In genomic region chr13:119364160-119364559, GRCm38 (mm10) we compare ENCODE assay signal across 14 mouse cellular contexts.
DNase-seq lines count a peak whose midpoint lies in the region; ATAC-seq and TF ChIP-seq lines count a peak whose summit lies in the region.
"Had no signal": no experiment of that assay in that cellular context is flagged by ENCODE, and none has a peak within 500 bp of the region (broad histone marks: within the 10 kb centered on the region; RNA-seq: fewer than 3 reads in every experiment).

No protein-coding gene starts in this region.

- 89% methylated on average over 5 of the region's 5 CpGs for WGBS in kidney, embryonic 15.5 days
- 92% methylated on average over 5 of the region's 5 CpGs for WGBS in midbrain, postnatal 0 days
- WGBS in midbrain, embryonic 16.5 days = 89% methylated on average over 5 of the region's 5 CpGs
- 88% methylated on average over 5 of the region's 5 CpGs for WGBS in stomach, postnatal 0 days

- no peaks in the 10 kb centered on the region for H3K4me1 ChIP-seq in kidney, embryonic 15.5 days
- H3K4me1 ChIP-seq in midbrain, postnatal 0 days (ENCODE audit: insufficient read depth, low read length) = no peaks in the 10 kb centered on the region
- no peaks in the 10 kb centered on the region for H3K4me1 ChIP-seq in midbrain, embryonic 16.5 days (ENCODE audit: control insufficient read depth, insufficient read depth, low read length)
- H3K4me1 ChIP-seq in stomach, postnatal 0 days (replicated peaks; ENCODE audit: control insufficient read depth, insufficient read depth) = no peaks in the 10 kb centered on the region
- H3K4me1 ChIP-seq: hindbrain, embryonic 10.5 days had no signal

- peak; percentile 13 for TF ChIP-seq CTCF in midbrain, postnatal 0 days (IDR thresholded peaks at IDR 0.05)
- peak; percentile 32; the same call in 1 of the 2 replicates for TF ChIP-seq CTCF in stomach, postnatal 0 days (IDR thresholded peaks at IDR 0.05; ENCODE audit: low read depth)

- peaks cover 65% of the 10 kb centered on the region for H3K36me3 ChIP-seq in kidney, embryonic 15.5 days
- H3K36me3 ChIP-seq in midbrain, postnatal 0 days (ENCODE audit: insufficient read depth, low read length) = peaks cover 11% of the 10 kb centered on the region
- peaks cover 7% of the 10 kb centered on the region for H3K36me3 ChIP-seq in midbrain, embryonic 16.5 days (ENCODE audit: control insufficient read depth, insufficient read depth, low read length)
- H3K36me3 ChIP-seq in stomach, postnatal 0 days (ENCODE audit: control insufficient read depth, insufficient read depth, low read length) = 0 out of 2 replicates have a peak, but pooled peaks cover 5% of the 10 kb centered on the region

- no peak for TF ChIP-seq EP300 in stomach, postnatal 0 days (optimal IDR thresholded peaks at IDR 0.05)

- H3K9ac ChIP-seq in kidney, embryonic 15.5 days = no peak overlapping the region
- no peak overlapping the region for H3K9ac ChIP-seq in midbrain, postnatal 0 days (replicated peaks; ENCODE audit: low read length, poor library complexity, severe bottlenecking)
- H3K9ac ChIP-seq in midbrain, embryonic 16.5 days (ENCODE audit: low read depth, low read length) = no peak overlapping the region
- H3K9ac ChIP-seq in stomach, postnatal 0 days (ENCODE audit: low read length) = no peak overlapping the region
- H3K9ac ChIP-seq: liver, embryonic 14.5 days had no signal

- H3K9me3 ChIP-seq in kidney, embryonic 15.5 days (replicated peaks) = no peaks in the 10 kb centered on the region
- H3K9me3 ChIP-seq in midbrain, postnatal 0 days (ENCODE audit: low read length) = no peaks in the 10 kb centered on the region
- no peaks in the 10 kb centered on the region for H3K9me3 ChIP-seq in midbrain, embryonic 16.5 days (replicated peaks; ENCODE audit: control insufficient read depth, low read length, poor library complexity, severe bottlenecking)
- H3K9me3 ChIP-seq in stomach, postnatal 0 days (ENCODE audit: control insufficient read depth, low read length) = no peaks in the 10 kb centered on the region
- H3K9me3 ChIP-seq: hindbrain, embryonic 10.5 days had no signal

- H3K27me3 ChIP-seq in kidney, embryonic 15.5 days = no peaks in the 10 kb centered on the region
- no peaks in the 10 kb centered on the region for H3K27me3 ChIP-seq in midbrain, postnatal 0 days (ENCODE audit: insufficient read depth, low read length)
- H3K27me3 ChIP-seq in midbrain, embryonic 16.5 days (ENCODE audit: control insufficient read depth, insufficient read depth, low read depth, low read length) = no peaks in the 10 kb centered on the region
- no peaks in the 10 kb centered on the region for H3K27me3 ChIP-seq in stomach, postnatal 0 days (ENCODE audit: control insufficient read depth, insufficient read depth, low read length)

- H3K4me3 ChIP-seq in kidney, embryonic 15.5 days (replicated peaks) = no peak overlapping the region
- H3K4me3 ChIP-seq in midbrain, postnatal 0 days (ENCODE audit: low read depth, low read length) = no peak overlapping the region
- H3K4me3 ChIP-seq in midbrain, embryonic 16.5 days (ENCODE audit: low read depth, low read length) = no peak overlapping the region
- H3K4me3 ChIP-seq in stomach, postnatal 0 days (ENCODE audit: low read depth, low read length) = no peak overlapping the region
- H3K4me3 ChIP-seq: hindbrain, embryonic 10.5 days; myocyte had no signal

- no peak overlapping the region for H3K27ac ChIP-seq in kidney, embryonic 15.5 days
- no peak overlapping the region for H3K27ac ChIP-seq in midbrain, postnatal 0 days (ENCODE audit: low read depth, low read length)
- no peak overlapping the region for H3K27ac ChIP-seq in midbrain, embryonic 16.5 days (ENCODE audit: low read length)
- H3K27ac ChIP-seq in stomach, postnatal 0 days (replicated peaks) = no peak overlapping the region
- H3K27ac ChIP-seq: hindbrain, embryonic 10.5 days; liver, embryonic 14.5 days had no signal

- no peak for DNase-seq in kidney, postnatal 10 days
- DNase-seq in midbrain, postnatal 0 days (ENCODE audit: low spot score) = no peak
- DNase-seq in NIH3T3 (ENCODE audit: low read depth) = peak; percentile 2
- no peak for DNase-seq in stomach, postnatal 0 days (ENCODE audit: low spot score)
- no peak for DNase-seq in layer of hippocampus, adult 11-12 months (ENCODE audit: low spot score)
- DNase-seq: embryo, embryonic 11 days; gastrocnemius, postnatal 25 days; right cerebral cortex, adult 18-20 months had no signal

- ATAC-seq in kidney, embryonic 15.5 days (replicated peaks; ENCODE audit: low FRiP score) = 0 out of 2 replicates have a peak, but pooled peaks have one; percentile 29
- ATAC-seq in midbrain, postnatal 0 days (ENCODE audit: low FRiP score) = no peak
- no peak for ATAC-seq in midbrain, embryonic 16.5 days
- no peak for ATAC-seq in stomach, postnatal 0 days (ENCODE audit: low FRiP score, low TSS enrichment)
- ATAC-seq: intestine, postnatal 0 days had no signal

- H3K4me2 ChIP-seq in kidney, embryonic 15.5 days = no peak overlapping the region
- no peak overlapping the region for H3K4me2 ChIP-seq in midbrain, postnatal 0 days (ENCODE audit: low read depth, low read length, poor library complexity, severe bottlenecking)
- H3K4me2 ChIP-seq in midbrain, embryonic 16.5 days (ENCODE audit: low read length) = no peak overlapping the region
- H3K4me2 ChIP-seq in stomach, postnatal 0 days (replicated peaks; ENCODE audit: low read depth) = no peak overlapping the region
